Mouse (Mus musculus) hindbrain, embryonic 11.5 days (tissue): ENCODE measurements at regions not wholly inside any gene's neighbourhood (a gene's known extent, or its start where the extent isn't known, plus 50 kb on each side); places are given as distances from the start of the nearest gene placed in this dataset.

Experiments
- ATAC-seq: fragments of 200-750 bp; cut with Nextera tagmentation; 2 replicates; pipeline ENCODE4 v1.8.0; 2017; ENCODE audit warnings: mild to moderate bottlenecking, moderate TSS enrichment, moderate library complexity; ENCODE audit not compliant: low FRiP score
- DNase-seq: peaks from one replicate; pipeline ENCODE4 v3.0.0-alpha.2; 2015; ENCODE audit warnings: low spot score
- H3K27ac ChIP-seq: fragments of 300-500 bp; sonication (generic); 2 replicates; pipeline ENCODE4 v1.5.1; 2014; ENCODE audit warnings: mild to moderate bottlenecking, low read depth, low read length
- H3K27me3 ChIP-seq: fragments of 300-500 bp; sonication (generic); 2 replicates; pipeline ENCODE4 v1.6.1; 2014; ENCODE audit warnings: mild to moderate bottlenecking, low read length, moderate library complexity, mixed read lengths; ENCODE audit not compliant: control insufficient read depth, insufficient read depth
- H3K36me3 ChIP-seq: fragments of 300-500 bp; sonication (generic); 2 replicates; pipeline ENCODE4 v1.6.1; 2014; ENCODE audit warnings: mild to moderate bottlenecking, low read length, moderate library complexity, mixed read lengths; ENCODE audit not compliant: control insufficient read depth, insufficient read depth
- H3K4me1 ChIP-seq: fragments of 300-500 bp; sonication (generic); replicated peaks from 2 replicates; pipeline ENCODE4 v1.6.1; 2014; ENCODE audit warnings: low read length, mixed read lengths; ENCODE audit not compliant: control insufficient read depth, insufficient read depth
- H3K4me2 ChIP-seq: fragments of 300-500 bp; sonication (generic); replicated peaks from 2 replicates; pipeline ENCODE4 v1.6.1; 2014; ENCODE audit warnings: mild to moderate bottlenecking, low read depth, low read length
- H3K4me3 ChIP-seq: fragments of 300-500 bp; sonication (generic); 2 replicates; pipeline ENCODE4 v1.5.1; 2014; ENCODE audit warnings: low read depth, low read length
- H3K9ac ChIP-seq: fragments of 300-500 bp; sonication (generic); 2 replicates; pipeline ENCODE4 v1.6.1; 2014; ENCODE audit warnings: low read depth, low read length
- H3K9me3 ChIP-seq: fragments of 300-500 bp; sonication (generic); 2 replicates; pipeline ENCODE4 v1.6.1; 2016; ENCODE audit warnings: low read length; ENCODE audit not compliant: control insufficient read depth
- WGBS: fragments of 180-500 bp; shearing (Covaris S2); extraction: QIAGEN DNeasy Blood & Tissue Kit; methylation state at CpG from one replicate; pipeline ENCODE4 v1.1.7; 2014; 5-methylcytosine and 5-hydroxymethylcytosine counted together

- DNase-seq (peak; percentile 34), ATAC-seq (no peak)
- H3K4me2 ChIP-seq = no peak overlapping the region
- no peaks in the 10 kb centered on the region for H3K9me3 ChIP-seq
- no peak overlapping the region for H3K27ac ChIP-seq
- H3K4me1 ChIP-seq = no peaks in the 10 kb centered on the region
- H3K4me3 ChIP-seq = no peak overlapping the region
- H3K27me3 ChIP-seq = no peaks in the 10 kb centered on the region
- no peaks in the 10 kb centered on the region for H3K36me3 ChIP-seq
- H3K9ac ChIP-seq = no peak overlapping the region
These were observed 288.8 kb downstream of the Dchs2 start for GRCm38 (mm10) chr3:83416536-83416935.

- no peaks in the 10 kb centered on the region for H3K27me3 ChIP-seq
- H3K4me3 ChIP-seq = no peak overlapping the region
- DNase-seq = no peak
- no peak for ATAC-seq
- WGBS = 70% methylated on average over 7 of the region's 7 CpGs
- H3K4me2 ChIP-seq = no peak overlapping the region
- H3K36me3 ChIP-seq = no peaks in the 10 kb centered on the region
- no peak overlapping the region for H3K9ac ChIP-seq
- no peaks in the 10 kb centered on the region for H3K4me1 ChIP-seq
- no peak overlapping the region for H3K27ac ChIP-seq
- H3K9me3 ChIP-seq = no peaks in the 10 kb centered on the region
These were observed 296.5 kb downstream of the Dchs2 start for GRCm38 (mm10) chr3:83424267-83424666.

GRCm38 (mm10) chr3:83429376-83429775 is 301.6 kb downstream of the Dchs2 start:
- 95% methylated on average over 3 of the region's 3 CpGs for WGBS
- Histone ChIP-seq H3K4me2 (no peak overlapping the region), H3K4me1 (no peaks in the 10 kb centered on the region), H3K9ac (no peak overlapping the region), H3K4me3 (no peak overlapping the region), H3K27ac (no peak overlapping the region), H3K36me3 (no peaks in the 10 kb centered on the region), H3K9me3 (no peaks in the 10 kb centered on the region), H3K27me3 (no peaks in the 10 kb centered on the region)
- no peak for ATAC-seq
- no peak for DNase-seq

GRCm38 (mm10) chr3:83446154-83446667 is 318.5 kb downstream of the Dchs2 start:
- Histone ChIP-seq H3K4me3 (no peak overlapping the region), H3K4me2 (no peak overlapping the region), H3K36me3 (no peaks in the 10 kb centered on the region), H3K9me3 (no peaks in the 10 kb centered on the region), H3K9ac (no peak overlapping the region), H3K4me1 (no peaks in the 10 kb centered on the region), H3K27ac (no peak overlapping the region), H3K27me3 (no peaks in the 10 kb centered on the region)
- ATAC-seq (no peak), DNase-seq (no peak)
- 93% methylated on average over 7 of the region's 7 CpGs for WGBS

GRCm38 (mm10) chr3:83450662-83451061 is 315.5 kb upstream of the Sfrp2 start:
- no peak for ATAC-seq
- Histone ChIP-seq H3K9ac (no peak overlapping the region), H3K4me3 (no peak overlapping the region), H3K9me3 (no peaks in the 10 kb centered on the region), H3K27me3 (no peaks in the 10 kb centered on the region), H3K4me1 (no peaks in the 10 kb centered on the region), H3K4me2 (no peak overlapping the region), H3K27ac (no peak overlapping the region), H3K36me3 (no peaks in the 10 kb centered on the region)
- no peak for DNase-seq
- 88% methylated on average over 2 of the region's 2 CpGs for WGBS

- Histone ChIP-seq H3K4me3 (no peak overlapping the region), H3K27me3 (no peaks in the 10 kb centered on the region), H3K27ac (no peak overlapping the region), H3K4me2 (no peak overlapping the region), H3K4me1 (no peaks in the 10 kb centered on the region), H3K9me3 (no peaks in the 10 kb centered on the region), H3K36me3 (no peaks in the 10 kb centered on the region), H3K9ac (no peak overlapping the region)
- DNase-seq (no peak), ATAC-seq (no peak)
- 93% methylated on average over 3 of the region's 3 CpGs for WGBS
These were observed 314.8 kb upstream of the Sfrp2 start for GRCm38 (mm10) chr3:83451317-83451716.

GRCm38 (mm10) chr3:83453462-83453861 is 312.7 kb upstream of the Sfrp2 start:
- Histone ChIP-seq H3K4me3 (no peak overlapping the region), H3K36me3 (no peaks in the 10 kb centered on the region), H3K27me3 (no peaks in the 10 kb centered on the region), H3K27ac (no peak overlapping the region), H3K9me3 (no peaks in the 10 kb centered on the region), H3K9ac (no peak overlapping the region), H3K4me1 (no peaks in the 10 kb centered on the region), H3K4me2 (no peak overlapping the region)
- no peak for DNase-seq
- no peak for ATAC-seq
- 64% methylated on average over 2 of the region's 2 CpGs for WGBS

GRCm38 (mm10) chr3:83458450-83458849 is 307.7 kb upstream of the Sfrp2 start:
- Histone ChIP-seq H3K27ac (no peak overlapping the region), H3K4me2 (no peak overlapping the region), H3K4me1 (no peaks in the 10 kb centered on the region), H3K9me3 (no peaks in the 10 kb centered on the region), H3K4me3 (no peak overlapping the region), H3K36me3 (no peaks in the 10 kb centered on the region), H3K9ac (no peak overlapping the region), H3K27me3 (no peaks in the 10 kb centered on the region)
- WGBS = 85% methylated on average over 1 of the region's 1 CpGs
- no peak for DNase-seq
- no peak for ATAC-seq

- Histone ChIP-seq H3K4me2 (no peak overlapping the region), H3K4me3 (no peak overlapping the region), H3K36me3 (no peaks in the 10 kb centered on the region), H3K9me3 (no peaks in the 10 kb centered on the region), H3K9ac (no peak overlapping the region), H3K27ac (no peak overlapping the region), H3K4me1 (no peaks in the 10 kb centered on the region), H3K27me3 (no peaks in the 10 kb centered on the region)
- no peak for ATAC-seq
- 89% methylated on average over 3 of the region's 3 CpGs for WGBS
- no peak for DNase-seq
These were observed 286.9 kb upstream of the Sfrp2 start for GRCm38 (mm10) chr3:83479251-83479650.
